Mouse (Mus musculus): ENCODE data around the gene Gtsf1l. TPM values are rescaled to one million over a fixed set of nuclear protein-coding genes. Genes with fewer than 3 reads are reported as not detected.

Gene Gtsf1l
- total RNA-seq, 1 experiment from 2014 or later, result not detected

DNA sequence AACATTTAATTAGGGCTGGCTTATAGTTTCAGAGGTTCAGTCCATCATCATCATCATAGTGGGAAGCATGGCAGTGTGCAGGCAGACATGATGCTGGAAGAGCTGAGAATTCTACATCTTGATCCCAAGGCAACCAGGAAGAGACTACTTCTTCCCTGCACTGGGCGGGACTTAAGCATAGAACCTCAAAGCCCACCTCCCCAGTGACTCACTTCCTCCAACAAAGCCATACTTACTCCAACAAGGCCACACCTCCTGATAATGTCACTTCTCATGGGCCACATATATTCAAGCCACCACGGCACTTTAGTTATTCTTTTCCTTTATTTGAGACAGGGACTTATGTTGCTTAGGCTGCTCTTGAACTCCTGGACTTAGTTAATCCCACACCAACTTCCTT is 38.5 kb downstream of the Gtsf1l start:
- DNase-seq, result no peak

- peak; percentile 85 for DNase-seq
Observed at GRCm38 (mm10) chr2:163048125-163048524, 39.5 kb downstream of the Gtsf1l start.

GRCm38 (mm10) chr2:163039940-163040339 is 47.7 kb downstream of the Gtsf1l start:
- no peak for DNase-seq

Small RNA genes within 50 kb of the gene (microRNA-seq; reads per million reads assigned to microRNA genes)
- gene Gm22174 (0 reads per million in 2 experiments), gene Mir7003 (0 to 0.43 reads per million in 2 experiments)

Other genes with a start within 250 kb of the Gtsf1l start
- 181 and 186 TPM in 2 replicates for gene Srsf6, start 156.3 kb downstream of the Gtsf1l start, total RNA-seq (2021)
- gene L3mbtl1, start 144.4 kb downstream of the Gtsf1l start, total RNA-seq (2021), result 0.34 and 0.74 TPM in 2 replicates
- gene Sgk2, start 100.5 kb downstream of the Gtsf1l start, total RNA-seq (2021), result 1.6 and 2.3 TPM in 2 replicates
- gene Ift52, start 70.5 kb downstream of the Gtsf1l start, total RNA-seq (2021), result 38.7 and 42.9 TPM in 2 replicates
- gene Mybl2, start 33.2 kb downstream of the Gtsf1l start, total RNA-seq (2021), result 6.2 and 6.8 TPM in 2 replicates
- 5.0 and 9.4 TPM in 2 replicates for gene Tox2, start 115.3 kb upstream of the Gtsf1l start, total RNA-seq (2021)